Mouse (Mus musculus) cerebral cortex, adult 2 months (tissue): ENCODE results near the gene Ugt1a6a.

Experiments
- WGBS: fragments of 180-500 bp; shearing (Covaris S2); methylation state at CpG from one replicate; pipeline ENCODE4 v1.1.7; 2018; 5-methylcytosine and 5-hydroxymethylcytosine counted together

Ugt1a6a gene

DNA sequence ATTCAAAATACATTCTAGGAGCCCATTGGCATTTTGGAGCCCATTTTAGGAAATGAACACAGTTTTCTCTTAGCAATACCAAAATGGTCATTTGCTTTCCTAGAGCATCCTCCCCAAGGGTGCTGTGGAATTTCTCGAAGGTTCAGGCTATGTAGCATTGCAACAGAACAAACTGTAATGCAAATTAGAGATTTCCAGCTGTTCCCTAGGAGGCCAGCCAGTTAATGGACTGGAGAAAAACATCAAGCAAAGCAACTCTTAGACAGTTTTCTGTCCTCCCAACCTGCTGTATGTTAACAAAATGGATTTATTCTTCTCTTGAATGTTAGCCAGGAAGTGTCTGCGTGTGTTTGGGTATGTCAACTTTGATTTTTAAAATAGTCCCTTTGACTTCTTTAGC lies 2.0 kb downstream of the Ugt1a6a start:
- 68% methylated on average over 2 of the region's 2 CpGs for WGBS

DNA sequence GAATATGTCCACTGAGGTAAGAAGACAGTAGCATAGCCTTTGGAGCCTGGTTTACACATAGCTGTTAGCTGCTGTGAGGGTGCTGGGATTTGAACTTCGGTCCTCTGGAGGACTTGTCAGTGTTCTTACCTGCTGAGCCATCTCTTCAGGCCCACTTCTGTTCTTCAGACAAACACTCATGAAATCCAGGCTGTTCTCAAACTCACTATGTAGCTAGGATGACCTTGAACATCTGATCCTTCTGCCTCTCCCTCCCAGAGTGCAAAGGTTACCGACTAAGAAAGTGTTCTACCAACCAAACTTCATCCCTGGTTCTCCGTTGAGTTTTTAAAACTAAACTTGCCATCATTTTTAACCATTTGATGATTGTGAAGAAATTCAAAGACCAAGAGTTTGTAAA lies 2.7 kb downstream of the Ugt1a6a start:
- WGBS = 90% methylated on average over 3 of the region's 3 CpGs

DNA sequence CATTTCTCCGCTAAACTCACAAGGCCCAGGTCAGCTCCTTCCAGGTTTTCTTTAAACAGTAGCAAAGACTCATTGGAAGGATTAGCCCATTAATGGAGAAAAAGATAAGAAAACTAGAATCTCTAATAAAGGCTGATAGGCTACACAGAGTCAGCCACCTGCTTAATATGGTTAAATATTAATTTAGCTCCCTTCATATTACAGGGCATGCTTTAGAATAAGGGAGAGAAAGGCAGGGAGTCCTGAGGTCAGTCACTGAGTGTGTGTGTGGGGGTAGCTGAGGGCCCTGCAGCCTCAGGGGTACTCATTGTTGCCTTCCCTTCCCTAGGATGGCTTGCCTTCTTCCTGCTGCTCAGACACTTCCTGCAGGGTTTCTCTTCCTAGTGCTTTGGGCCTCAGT lies 3.5 kb downstream of the Ugt1a6a start:
- 98% methylated on average over 1 of the region's 1 CpGs for WGBS

DNA sequence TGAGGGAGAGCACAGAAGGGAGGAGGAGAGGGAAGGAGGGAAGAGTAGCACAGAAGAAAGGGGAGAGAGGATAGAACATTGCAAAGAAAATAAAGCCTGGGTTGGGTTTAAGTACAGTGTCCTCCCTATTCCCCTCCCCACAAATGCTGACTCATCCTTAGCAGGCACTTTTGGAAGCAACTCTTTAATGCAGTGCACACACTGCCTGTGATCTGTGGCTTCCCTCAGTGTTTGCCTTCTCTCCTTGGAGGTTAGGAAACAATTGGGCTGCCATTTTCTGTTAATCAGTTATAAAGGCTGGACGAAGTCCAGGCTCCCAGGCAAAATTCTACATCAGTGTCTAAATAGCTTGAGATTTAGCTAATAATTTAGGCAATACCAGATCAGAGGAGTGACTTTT lies 5.9 kb downstream of the Ugt1a6a start:
- WGBS = 71% methylated on average over 1 of the region's 1 CpGs

DNA sequence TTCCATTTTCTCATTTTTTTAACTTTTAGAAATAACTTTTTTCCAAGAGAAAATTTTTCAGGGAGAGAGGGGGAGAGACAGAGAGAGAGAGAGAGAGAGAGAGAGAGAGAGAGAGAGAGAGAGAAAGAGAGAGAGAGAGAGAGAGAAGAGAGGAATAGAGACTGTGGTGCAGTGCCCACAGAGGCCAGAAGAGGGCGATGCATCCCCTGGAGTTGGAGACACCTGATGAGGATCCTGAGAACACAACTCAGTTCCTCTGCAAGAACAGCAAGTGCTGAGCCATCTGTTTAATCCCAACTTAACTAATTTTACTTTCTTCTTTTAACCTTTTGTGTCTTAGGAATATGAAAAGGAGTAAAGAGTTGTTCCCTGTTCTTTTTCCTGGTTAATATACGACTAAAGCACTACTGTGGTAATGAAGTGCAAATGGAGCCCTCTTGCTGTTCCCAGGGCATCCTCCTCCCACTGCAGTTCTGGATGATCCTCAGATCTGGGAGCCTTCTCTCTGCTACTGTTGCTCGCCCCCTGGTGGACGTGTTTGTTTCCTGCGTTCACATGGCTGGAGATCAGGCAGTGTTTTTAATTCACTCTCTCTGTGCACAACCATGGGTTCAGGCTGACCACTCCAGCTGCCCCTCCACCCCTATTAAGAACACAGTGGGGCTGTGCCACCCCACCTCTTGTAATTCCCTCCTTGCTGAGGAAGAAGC lies 9.5 kb downstream of the Ugt1a6a start:
- WGBS = 5% methylated on average over 5 of the region's 5 CpGs

DNA sequence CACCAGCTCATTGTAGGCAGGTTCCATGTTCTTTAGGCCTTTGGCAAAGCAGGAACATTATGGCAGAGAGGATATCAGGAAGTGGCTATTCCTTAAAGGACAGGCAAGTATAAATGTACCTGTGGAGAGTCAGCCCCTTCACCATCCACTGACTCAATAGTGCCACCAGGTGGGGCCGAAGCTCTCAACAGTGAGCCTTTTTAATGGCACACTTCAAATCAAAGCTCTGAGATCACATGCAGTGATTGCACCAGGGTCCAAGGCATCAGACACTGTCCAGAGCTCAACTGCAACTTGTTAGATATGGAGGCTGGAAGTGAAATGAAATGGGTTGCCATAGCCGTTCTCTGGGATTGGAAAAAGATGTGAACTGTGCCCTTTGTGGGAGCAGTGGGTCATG lies 10.7 kb downstream of the Ugt1a6a start:
- 77% methylated on average over 2 of the region's 2 CpGs for WGBS

DNA sequence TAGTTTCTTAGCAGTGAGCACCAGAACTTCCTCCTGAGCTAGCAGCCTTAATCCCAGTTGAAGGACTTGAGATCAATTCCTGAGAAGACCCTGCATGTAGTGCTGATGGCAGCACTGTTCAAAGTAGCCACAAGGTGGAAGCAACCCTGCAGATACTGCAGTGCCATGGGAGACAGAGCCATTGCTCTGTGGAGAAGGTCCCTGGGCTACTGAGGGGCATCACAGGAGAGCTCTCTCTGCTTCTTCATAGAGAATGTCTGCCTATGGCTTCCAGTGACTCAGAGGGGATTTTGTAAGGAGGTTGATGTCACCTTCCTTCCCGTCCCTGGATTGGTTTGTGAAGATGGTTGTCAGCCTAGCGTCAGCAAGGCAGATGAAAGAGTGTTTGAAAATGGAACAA lies 15.5 kb downstream of the Ugt1a6a start:
- 88% methylated on average over 2 of the region's 2 CpGs for WGBS

DNA sequence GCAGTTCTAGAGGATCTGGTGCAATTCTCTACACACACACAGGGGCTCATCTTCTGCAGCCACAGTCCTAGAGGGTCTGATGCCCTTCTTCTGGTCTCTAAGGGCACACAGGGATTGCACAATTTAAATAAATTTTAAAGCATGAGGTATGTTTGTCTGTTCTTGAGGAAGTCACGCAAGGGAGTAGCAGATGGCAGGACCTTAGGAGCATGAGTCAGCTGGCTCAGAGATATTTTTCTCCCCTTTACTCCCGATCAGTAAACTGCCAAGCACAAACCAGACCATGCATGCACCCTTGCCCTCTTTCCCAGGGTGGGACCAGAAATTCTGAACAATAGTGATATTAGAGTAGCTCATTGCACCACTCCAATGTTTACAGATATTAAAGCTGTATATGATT lies 23.8 kb downstream of the Ugt1a6a start:
- 79% methylated on average over 2 of the region's 2 CpGs for WGBS

DNA sequence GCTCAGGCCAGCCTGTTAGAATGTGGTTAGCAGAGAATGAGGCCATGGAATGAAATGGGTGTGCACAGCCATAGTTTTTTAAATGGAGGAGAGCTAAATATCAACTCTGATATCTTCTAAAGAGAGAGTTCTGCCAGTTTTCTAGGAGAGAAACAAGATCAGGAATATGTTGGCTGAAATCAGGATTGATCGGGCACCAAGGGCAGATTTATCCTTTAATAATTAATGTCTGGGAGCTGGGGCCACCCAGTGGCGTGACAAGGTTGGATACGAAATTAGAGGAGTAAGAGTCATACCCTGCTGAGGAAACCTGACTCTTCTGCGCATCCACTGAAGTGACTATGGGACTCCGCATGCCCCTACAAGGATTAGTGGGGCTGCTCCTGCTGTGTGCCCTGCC lies 31.1 kb downstream of the Ugt1a6a start, which contains the start of gene Ugt1a5:
Gene Ugt1a5 (plus strand): TSS at position 302 of the 400 bp plus-strand sequence.
- 85% methylated on average over 5 of the region's 5 CpGs for WGBS

DNA sequence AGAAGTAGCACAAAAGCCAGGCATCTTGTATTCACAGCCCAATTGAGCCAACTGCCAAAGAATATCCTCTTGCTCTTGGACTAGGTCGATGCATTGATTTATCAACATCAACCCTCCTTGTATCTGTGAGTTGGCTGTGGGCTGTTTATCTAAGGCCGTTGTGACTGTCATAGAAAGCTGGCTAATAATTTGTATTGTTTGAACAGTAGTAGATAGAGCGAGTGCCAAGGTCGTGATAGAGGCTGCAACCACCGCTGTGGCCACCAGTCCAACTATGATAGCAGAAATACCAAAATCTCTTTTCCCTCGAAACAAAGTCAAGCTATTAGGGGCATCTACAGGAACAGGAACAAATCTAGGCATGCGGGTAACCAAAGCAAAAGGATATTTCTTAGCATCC lies 37.6 kb downstream of the Ugt1a6a start:
- WGBS = 86% methylated on average over 7 of the region's 7 CpGs

DNA sequence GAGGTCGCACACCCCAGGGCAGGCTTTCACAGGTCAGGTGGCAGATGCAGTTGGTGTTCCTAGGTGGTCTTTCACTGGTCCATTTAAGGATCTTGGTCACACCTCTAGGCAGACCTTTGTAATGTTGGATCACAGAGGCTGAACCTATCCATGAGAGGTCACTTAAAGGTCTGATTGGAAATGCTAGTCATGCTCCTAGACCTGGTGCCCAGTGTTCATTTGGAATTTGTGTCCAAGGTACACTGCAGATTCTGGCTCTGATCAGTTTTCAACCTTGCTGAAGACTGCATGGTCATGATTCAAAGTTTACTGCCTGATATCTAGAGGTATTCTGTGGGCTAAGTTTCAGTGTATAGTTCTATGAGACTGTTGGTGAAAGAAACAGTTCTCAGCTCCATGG lies 45.0 kb downstream of the Ugt1a6a start:
- 92% methylated on average over 1 of the region's 1 CpGs for WGBS

DNA sequence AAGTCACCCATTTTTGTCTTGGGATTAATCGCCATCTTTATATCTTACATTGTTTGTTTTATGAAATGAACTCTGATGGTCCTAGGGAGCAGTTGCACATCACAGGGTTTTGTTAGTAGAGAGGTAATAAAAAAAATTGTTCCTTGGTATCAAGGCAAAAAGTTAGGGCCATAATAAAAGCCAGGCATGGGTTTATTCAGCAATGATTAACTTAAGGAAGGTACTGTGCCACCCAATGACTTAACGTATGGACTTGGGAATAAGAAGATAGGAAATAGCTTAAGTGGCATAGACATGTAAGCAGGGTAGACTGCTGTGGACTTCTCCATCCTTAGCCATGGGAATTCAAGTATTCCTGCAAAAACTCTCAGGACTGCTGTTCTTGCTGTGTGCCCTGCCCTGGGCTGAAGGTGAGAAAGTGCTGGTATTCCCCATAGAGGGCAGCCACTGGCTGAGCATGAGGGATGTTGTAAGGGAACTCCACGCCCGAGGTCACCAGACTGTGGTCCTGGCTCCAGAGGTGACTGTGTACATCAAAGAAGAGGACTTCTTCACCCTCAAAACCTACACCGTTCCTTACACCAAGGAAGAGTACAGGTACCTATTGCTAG lies 51.8 kb downstream of the Ugt1a6a start:
- WGBS = 93% methylated on average over 5 of the region's 5 CpGs

DNA sequence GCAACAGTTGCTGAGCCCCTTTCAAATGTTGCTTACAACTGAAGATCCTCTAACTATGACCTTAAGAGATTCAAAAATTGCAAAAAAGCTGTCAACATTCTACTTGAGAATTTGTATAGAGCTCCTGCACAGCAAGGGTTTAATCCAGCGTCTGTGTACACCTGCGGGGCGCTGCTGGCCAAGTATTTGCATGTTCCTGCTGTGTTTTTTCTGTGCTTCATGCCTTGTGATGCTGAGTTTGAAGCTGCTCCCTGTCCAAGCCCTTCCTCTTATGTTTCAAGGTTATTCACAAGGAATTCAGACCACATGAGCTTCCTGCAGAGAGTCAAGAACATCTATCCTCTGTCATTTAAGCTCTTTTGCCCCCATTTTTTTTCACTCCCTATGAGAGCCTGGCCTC lies 57.5 kb downstream of the Ugt1a6a start:
- 78% methylated on average over 3 of the region's 3 CpGs for WGBS

DNA sequence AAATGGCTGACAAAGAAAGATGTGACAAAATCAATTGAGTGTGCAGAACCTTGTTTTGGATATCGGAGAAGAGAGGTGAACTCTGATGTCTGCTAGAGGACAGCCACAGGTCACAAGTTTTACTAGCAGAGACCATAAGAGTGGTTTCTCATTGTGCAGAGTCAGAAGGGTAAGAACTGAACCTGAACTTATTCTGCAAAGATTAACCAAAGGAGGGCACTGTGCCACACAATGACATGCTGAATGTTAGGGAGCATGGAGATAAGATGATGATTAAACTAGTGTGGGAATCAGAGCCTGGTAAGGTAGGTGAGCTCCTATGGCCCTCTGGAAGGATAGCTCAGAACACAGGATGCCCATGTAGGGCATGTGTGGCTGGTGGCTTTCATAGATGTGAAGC lies 61.1 kb downstream of the Ugt1a6a start:
- WGBS = 97% methylated on average over 1 of the region's 1 CpGs

DNA sequence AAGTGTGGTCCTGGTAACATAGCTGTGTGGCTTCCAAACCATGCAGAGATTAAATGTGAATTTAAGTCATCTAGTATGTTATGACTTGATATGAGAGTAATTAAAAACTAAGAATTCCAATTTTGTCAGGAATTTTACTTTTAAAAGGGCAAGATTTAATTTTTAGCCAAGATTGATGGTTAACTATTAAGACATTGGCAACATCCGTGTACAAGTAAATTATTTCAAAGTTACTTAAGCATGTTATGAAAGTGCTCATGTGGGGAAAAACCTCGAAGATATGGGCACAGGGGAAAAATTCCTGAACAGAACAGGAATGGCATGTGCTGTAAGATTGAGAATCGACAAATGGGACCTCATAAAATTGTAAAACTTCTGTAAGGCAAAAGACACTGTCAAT lies 62.8 kb downstream of the Ugt1a6a start:
- 83% methylated on average over 3 of the region's 3 CpGs for WGBS

DNA sequence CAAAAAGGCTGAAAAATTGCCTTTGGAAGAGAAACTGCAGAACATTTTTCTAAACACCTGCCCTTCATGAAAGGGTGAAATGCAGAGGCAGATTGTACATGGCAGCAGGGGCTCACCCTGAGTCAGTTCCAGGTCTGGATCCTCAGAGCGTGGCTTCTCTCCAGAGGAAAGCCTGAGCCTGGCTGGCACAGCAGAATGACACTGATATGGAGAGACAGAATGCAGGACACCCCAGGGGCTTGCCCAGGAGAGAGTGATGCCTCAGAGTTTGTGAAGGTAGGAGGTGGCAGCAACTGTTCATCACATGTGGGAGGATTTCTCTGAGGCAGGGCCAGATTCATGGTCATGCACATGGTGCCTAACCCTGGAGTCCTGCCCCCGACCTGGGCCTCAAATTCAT lies 65.4 kb downstream of the Ugt1a6a start:
- 84% methylated on average over 2 of the region's 2 CpGs for WGBS

DNA sequence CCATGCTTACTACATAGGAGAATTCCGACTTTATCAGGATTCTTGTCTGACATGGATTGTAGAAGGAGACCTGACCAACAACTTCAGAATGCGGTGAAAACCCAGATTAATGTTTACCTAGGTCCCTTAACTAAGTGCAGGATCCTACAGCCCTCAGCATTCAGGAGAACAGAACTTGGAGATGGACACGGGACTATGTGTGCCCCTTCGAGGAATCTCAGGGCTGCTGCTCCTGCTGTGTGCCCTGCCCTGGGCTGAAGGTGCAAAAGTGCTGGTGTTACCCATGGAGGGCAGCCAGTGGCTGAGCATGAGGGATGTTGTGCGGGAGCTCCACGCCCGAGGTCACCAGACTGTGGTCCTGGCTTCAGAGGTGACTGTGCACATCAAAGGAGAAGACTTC lies 65.8 kb downstream of the Ugt1a6a start, which contains the start of gene Ugt1a2:
Gene Ugt1a2 (plus strand): TSS at position 146 of the 400 bp plus-strand sequence.
- WGBS = 90% methylated on average over 7 of the region's 7 CpGs

DNA sequence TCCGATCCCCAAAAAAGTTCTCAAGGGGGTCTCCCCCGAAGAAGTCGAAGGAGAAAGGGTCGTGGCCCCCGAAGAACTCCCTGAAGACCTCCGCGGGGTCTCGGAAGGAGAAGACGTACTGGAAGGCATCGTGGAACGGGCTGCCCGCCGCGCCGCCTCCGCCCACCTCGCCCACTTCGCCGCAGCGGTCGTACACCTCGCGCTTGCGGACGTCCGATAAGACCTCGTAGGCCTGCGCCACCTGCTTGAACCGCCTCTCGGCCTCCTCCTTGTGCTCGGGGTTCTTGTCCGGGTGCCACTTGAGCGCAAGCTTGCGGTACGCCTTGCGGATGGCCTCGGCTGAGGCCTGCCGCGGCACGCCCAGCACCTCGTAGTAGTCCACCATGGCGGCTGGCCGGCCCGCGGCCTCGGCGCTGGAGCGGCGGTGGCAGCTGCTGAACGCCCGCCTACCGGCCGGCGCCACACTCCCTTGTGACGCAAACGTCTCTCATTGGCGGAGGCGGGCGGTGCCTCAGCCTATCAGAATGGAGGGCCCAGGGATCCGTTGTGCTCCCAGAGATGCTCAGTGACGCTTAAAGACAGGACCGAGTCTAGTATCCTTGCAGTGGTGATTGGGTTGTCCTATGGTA lies 70.8 kb downstream of the Ugt1a6a start, which contains the start of gene Dnajb3:
Gene Dnajb3 (minus strand): TSS at position 489 of the 629 bp plus-strand sequence.
- WGBS = 6% methylated on average over 62 of the region's 62 CpGs

DNA sequence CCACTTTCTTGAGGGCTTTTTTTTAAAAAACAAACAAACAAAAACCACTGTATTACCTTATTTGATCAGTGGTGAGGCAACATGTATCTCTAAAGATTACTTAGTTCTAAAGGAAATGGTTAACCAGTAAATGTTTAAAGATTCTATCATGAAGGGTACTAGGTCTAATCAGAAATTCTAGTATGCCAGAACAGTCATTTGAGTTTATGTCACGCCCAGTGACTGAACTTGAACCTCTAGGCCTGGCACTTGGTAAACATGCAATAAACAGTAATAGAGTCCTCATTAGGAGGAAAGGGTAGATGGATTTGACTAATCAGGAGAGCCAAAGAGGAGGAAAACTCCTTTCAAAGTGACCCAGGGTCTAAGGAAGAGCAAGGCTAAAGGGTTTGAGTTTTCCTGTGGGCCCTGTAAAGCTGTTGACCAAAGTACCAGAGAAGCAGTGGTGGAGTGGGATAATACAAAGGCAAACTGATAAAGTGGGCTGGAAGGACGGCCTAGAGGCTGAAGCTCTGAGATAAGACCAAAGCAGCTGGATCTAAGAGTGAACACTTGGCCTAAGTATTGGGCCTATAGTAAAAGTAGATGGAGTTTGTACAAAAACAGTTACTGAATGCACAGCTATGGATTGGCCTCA lies 72.4 kb downstream of the Ugt1a6a start:
- WGBS = 91% methylated on average over 2 of the region's 2 CpGs

DNA sequence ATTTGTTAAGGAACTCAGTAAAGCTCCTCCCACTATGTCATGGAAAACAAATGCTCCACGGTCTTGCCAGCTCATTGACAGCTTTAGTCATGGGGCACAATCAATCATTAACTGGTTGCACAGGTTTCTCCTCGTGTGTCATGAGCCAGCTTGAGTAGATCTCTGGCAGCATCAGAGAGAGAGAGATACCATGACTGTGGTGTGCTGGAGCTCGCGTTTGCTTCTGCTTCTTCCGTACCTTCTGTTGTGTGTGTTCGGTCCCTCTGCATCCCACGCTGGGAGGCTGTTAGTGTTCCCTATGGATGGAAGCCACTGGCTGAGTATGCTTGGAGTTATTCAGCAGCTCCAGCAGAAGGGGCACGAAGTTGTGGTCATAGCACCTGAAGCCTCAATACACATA lies 77.2 kb downstream of the Ugt1a6a start, which contains the start of gene Ugt1a1:
Gene Ugt1a1 (plus strand): TSS at position 148 of the 400 bp plus-strand sequence.
- 68% methylated on average over 8 of the region's 8 CpGs for WGBS

DNA sequence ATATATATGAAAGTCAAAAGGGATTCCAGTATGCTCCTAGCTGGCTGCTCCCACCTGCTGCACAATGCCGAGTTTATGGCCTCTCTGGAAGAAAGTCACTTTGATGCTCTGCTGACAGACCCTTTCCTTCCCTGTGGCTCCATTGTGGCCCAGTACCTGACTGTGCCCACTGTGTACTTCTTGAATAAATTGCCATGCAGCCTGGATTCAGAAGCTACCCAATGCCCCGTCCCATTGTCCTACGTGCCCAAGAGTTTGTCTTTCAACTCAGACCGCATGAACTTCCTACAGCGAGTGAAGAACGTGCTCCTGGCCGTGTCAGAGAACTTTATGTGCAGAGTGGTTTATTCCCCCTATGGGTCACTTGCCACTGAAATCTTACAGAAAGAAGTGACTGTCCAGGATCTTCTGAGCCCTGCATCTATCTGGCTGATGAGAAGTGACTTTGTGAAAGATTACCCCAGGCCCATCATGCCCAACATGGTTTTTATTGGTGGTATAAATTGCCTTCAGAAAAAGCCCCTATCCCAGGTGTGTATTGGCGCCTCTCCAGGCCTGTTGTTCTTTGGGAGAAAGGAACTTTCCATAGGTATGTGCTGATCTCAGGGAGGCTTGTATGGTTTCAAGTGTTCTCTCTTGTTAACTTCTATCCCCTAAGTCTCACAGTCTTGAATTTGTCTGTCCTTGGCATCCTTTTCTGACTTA lies 77.9 kb downstream of the Ugt1a6a start:
- WGBS = 61% methylated on average over 8 of the region's 8 CpGs

DNA sequence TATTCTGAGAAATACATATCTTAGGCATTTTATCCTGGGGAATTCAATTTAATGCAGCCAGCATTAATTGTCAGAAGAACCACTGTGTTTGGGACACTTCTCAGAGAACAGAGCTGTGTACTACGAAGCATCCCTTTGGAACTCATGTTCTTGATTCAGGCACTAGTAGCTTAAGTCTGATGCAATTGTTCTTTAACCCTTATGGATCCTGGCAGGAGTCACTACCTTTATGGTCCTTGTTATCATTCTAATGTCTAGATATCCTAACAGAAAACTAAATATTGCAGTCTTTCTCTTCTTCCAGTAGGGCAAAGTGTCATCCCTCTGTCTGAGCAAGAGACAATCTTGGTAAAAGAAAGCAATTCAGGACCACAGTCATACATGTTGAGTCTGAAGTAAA lies 78.5 kb downstream of the Ugt1a6a start:
- WGBS = 77% methylated on average over 1 of the region's 1 CpGs
